Mouse (Mus musculus): ENCODE data around the gene Fate1.
A peak's percentile ranks its signal among the peaks of the same experiment; 100 is the strongest.

The Fate1 gene

DNA sequence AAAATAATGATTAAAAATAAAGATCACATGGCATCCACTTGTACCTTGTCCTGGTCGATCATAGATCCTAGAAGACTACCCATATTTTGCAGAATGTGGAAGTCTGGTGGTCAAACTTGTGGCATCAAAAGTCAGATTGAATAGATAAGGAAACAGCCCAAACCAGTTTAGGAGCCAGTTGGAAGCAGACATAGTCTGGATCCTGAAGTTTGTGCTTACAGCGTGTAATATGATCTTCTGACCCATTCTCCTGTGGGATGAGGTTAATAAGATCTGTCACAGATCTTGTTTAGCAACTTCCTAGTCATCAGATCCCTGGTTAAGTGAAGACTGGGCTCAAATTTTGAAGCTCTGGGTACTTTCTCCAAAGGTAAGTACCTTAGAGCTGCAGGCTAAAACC lies at the start of gene Fate1:
Fate1 (plus strand) TSS at position 301 of the 400 bp plus-strand sequence.
- DNase-seq (ENCODE audit: inconsistent age in 2 of 2, low spot score in 1 of 2): no peak

DNA sequence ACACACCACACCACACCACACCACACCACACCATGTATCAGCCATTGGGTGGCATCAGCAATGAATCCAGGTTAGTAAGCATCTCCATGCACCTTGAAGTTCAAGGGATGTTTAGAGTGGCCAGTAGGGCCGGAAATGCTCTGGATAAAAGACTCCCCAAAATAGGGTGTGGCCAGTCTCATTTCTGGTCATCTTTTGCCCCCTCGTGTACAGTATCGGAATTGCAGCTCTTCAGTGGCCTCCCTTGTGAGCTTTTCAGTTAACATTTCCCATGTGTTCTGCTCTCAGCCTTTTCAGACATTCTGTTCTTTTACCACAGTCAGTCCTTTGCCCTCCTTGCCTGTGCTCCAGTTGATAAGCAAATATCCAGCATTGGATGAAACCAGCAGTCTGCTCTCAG lies 26.2 kb upstream of the Fate1 start:
- peak; percentile 35 to 82 for DNase-seq (ENCODE audit: inconsistent age in 2 of 2, low spot score in 1 of 2)

- no peak for DNase-seq (ENCODE audit: inconsistent age in 2 of 2, low spot score in 1 of 2)
These were observed 14.4 kb upstream of the Fate1 start for GRCm38 (mm10) chrX:71958366-71958765.

GRCm38 (mm10) chrX:71962073-71963051 lies 10.4 kb upstream of the Fate1 start, which contains the start of gene Prrg3:
TSS of gene Prrg3 (plus strand) at chrX:71962624.
- peak; percentile 43 to 63 for DNase-seq (ENCODE audit: inconsistent age in 2 of 2, low spot score in 1 of 2)

DNA sequence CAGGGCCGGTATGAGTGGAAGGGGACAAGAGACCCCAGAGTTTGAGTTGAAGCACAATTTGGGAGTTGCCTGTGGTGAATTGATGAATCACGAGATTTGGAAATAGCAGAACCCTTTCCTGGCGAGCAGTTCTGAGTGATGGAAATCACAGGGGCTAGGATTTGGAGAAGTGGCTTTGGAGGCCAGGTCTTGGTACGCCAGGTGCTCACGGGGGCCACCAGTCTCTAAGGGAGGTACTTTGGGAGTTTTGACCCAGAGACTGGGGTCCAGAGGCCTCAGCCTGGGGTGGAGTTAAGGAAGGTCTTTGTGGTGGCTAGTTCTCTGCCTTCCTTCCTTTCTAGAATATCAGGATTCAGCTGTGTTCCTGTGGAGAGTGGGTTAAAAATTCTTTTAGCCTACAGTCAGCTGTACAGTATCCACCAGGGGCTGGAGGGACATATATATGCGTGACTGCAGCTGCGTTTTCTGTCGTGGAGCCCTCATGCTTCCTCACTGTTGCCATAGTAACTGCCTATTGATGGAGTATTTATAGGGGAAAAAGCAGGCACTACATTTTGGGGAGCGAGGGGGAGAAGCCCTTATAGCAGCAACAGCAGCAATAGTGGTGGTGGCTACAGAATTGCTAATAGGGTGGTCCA lies 9.4 kb upstream of the Fate1 start:
- no peak for DNase-seq (ENCODE audit: inconsistent age in 2 of 2, low spot score in 1 of 2)

DNA sequence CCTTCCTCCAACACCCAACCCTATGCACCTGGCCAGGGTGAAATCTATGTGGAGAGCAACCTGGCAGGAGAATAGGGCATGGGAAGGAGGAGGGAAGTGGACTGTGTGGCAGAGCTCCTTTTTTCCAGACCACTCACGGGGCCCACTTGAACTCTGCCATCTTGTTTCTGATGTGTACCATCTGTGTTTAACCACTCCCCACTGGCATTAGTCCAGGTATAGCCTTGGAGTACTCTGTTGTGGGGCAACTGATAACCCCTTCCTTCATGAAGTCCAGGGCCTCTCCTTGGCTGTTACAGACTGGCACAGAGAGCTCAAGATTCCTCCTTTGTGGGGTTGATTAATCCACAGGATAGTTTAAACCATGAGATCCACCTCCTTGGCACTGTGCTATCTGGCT lies 4.6 kb upstream of the Fate1 start:
- DNase-seq (ENCODE audit: inconsistent age in 2 of 2, low spot score in 1 of 2): no peak

DNA sequence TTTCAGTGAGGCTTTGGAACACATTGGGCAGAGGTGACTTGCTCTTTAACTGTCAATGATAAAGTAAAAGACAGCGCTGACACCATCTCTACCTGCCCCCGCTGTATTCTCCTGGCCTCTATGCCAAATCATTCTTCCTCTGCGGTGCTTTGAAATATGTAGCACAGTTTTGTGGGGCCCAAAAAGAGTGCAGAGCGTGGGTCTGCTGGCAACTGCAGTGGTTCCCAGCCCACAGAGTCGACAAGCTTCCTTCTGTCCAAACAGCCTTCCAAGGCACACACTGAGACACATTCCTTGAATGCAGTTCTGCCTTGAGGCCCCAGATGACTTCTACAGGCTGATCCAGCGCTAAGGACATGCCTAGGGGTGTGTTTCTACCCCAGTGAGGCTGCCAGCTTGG lies 4.0 kb upstream of the Fate1 start:
- no peak for DNase-seq (ENCODE audit: inconsistent age in 2 of 2, low spot score in 1 of 2)

DNA sequence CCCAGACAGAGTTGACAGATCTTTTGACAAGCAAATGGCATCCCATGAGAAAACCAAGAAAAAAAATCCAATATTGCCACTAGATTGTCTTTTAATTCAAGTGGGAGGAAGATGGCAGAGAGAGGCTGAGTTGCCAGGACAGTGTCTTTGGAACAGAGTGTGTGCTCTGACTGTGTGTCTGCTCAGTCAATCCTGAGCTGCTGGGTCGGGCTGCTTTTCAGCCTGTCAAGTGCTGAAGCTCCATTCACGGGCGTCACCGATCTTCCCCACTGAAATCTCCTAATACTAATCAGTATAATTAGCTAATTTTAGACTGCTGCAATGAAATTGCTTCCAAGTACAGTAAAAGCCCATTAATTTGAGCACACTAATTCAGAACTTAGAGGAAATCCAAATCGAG lies 1.5 kb upstream of the Fate1 start:
- no peak for DNase-seq (ENCODE audit: inconsistent age in 2 of 2, low spot score in 1 of 2)

GRCm38 (mm10) chrX:71977681-71978080 lies 4.9 kb downstream of the Fate1 start:
- DNase-seq (ENCODE audit: inconsistent age in 2 of 2, low spot score in 1 of 2): peak in 1 of 2 experiments; percentile 23

DNA sequence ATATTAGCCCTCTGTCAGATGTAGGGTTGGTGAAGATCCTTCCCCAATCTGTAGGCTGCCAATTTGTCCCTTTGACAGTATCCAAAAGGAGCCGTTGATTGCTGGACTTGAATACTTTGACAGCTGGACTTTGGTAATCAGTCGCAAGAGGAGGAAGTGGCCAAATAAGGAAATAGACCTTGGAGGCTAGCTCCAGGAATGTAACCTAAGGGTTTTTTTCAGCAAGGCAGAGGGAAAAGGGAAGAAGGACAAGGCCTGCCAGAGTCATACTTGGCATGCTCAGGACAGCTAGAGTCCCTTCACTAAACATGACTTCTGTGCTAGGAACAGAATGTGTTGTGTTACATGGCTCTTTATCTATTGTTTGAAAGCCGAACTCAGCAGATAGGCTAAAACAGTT lies 7.7 kb downstream of the Fate1 start:
- DNase-seq (ENCODE audit: inconsistent age in 2 of 2, low spot score in 1 of 2): peak; percentile 13 to 68

- peak; percentile 30 to 53 for DNase-seq (ENCODE audit: inconsistent age in 2 of 2, low spot score in 1 of 2)
These were observed 8.5 kb downstream of the Fate1 start for GRCm38 (mm10) chrX:71981322-71981721.

DNA sequence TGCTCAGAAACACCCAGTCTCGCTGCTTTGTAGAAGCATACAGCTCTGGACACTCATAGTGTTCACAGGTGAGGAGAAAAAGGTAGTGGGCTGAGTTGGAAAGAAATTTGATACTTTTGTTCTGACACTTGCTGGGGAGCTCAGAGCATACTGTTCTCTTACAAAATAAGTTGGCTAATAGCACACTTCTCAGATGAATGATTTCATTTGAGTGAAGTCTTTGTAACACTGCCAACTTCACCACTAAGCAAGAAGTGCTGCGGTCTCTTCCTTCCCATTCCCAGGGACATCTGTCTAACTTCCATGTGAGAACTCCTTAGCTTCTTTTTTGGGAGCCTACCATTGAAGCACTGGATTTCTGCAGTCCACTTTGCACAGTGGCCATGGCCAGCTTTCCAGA lies 10.4 kb downstream of the Fate1 start:
- no peak for DNase-seq (ENCODE audit: inconsistent age in 2 of 2, low spot score in 1 of 2)

DNA sequence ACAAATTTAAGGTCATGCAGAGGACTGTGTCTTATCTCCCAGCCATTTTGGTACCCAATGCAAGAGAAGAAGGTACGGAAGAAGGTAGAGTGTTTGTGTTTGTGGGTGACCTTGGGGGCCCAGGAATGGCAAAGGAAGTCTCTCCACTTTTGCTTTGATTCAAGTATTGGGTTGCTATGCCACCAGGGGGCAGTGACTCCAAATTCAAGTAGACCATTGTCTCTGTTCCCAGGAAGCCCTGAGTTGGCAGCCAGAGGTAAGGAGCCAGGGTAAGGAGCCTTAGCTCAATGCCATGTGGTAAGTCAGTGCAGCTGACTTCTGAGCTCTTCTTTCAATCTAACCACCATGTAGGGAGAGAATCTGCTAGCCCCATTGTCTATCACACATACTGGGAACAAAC lies 11.0 kb downstream of the Fate1 start:
- DNase-seq (ENCODE audit: inconsistent age in 2 of 2, low spot score in 1 of 2): peak in 1 of 2 experiments; percentile 58

DNA sequence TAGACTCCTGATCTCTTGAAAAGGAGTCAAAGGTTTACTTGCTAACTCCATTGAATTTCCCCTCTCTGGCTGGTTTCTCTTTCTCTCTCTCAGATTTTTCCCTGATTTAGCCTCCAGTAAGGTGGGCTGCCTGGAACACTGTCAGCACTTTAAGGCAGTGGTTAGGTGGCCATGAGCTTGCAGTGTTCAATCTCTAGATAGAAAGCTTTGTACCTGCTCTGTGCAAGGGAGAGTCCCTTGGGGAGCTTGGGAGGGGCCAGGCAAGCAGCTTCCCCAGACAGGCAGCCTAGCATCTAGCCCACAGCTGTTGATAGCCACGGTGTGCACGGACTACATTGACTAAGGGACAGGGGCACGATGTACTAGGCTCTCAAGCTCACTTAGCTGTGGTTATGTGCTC lies 18.8 kb downstream of the Fate1 start, which contains the start of gene Cnga2:
Cnga2 (plus strand) TSS at position 301 of the 400 bp plus-strand sequence.
- DNase-seq (ENCODE audit: inconsistent age in 2 of 2, low spot score in 1 of 2): no peak

- no peak for DNase-seq (ENCODE audit: inconsistent age in 2 of 2, low spot score in 1 of 2)
These were observed 23.2 kb downstream of the Fate1 start for GRCm38 (mm10) chrX:71995972-71996371.

DNA sequence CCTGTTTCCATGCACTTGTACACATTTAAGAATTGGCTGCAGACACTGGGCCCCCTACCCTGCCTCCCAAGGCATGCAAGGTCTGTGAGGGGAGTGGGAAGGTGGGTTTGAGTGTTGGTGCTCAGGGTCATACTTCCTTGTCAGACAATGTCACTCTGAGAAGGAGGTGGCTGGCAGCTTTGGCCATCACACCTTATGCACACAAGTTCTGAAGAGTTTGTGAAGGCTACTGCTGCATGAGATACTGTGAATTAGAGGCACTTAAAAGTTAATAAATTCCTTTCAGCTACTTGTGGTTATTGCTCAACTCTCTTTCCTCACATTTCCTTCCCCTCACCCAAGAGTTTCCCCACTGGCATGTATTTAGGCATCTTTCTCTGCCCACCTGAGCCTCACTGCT lies 37.1 kb downstream of the Fate1 start:
- DNase-seq (ENCODE audit: inconsistent age in 2 of 2, low spot score in 1 of 2): no peak

- peak; percentile 3 to 24 for DNase-seq (ENCODE audit: inconsistent age in 2 of 2, low spot score in 1 of 2)
These were observed 39.5 kb downstream of the Fate1 start for GRCm38 (mm10) chrX:72012236-72012635.

GRCm38 (mm10) chrX:72012804-72013203 lies 40.0 kb downstream of the Fate1 start:
- DNase-seq (ENCODE audit: inconsistent age in 2 of 2, low spot score in 1 of 2): peak; percentile 8 to 69

DNA sequence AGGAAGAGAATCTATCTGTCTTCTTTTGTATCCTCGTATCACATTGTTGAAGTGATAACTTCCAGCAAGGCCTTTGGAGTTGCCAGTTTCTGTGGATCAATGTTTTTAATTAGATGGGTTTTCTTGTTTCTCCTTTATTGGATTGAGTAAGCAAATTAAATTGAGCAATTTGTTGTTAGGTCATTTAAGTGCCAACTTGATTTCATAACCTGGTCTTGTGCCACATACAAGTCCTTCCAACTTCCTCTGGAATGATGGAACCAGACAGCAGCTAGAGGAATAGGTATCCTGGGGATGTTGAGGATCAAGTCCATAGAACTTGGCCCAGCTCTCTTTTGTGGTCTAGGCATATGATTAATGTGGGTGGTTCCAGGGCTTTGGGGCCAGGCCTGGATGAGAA lies 49.5 kb downstream of the Fate1 start:
- DNase-seq (ENCODE audit: inconsistent age in 2 of 2, low spot score in 1 of 2): peak in 1 of 2 experiments; percentile 26

- peak; percentile 28 for DNase-seq (ENCODE audit: inconsistent age in 2 of 2, low spot score in 1 of 2)
These were observed 50.1 kb downstream of the Fate1 start for GRCm38 (mm10) chrX:72022750-72023398.

DNA sequence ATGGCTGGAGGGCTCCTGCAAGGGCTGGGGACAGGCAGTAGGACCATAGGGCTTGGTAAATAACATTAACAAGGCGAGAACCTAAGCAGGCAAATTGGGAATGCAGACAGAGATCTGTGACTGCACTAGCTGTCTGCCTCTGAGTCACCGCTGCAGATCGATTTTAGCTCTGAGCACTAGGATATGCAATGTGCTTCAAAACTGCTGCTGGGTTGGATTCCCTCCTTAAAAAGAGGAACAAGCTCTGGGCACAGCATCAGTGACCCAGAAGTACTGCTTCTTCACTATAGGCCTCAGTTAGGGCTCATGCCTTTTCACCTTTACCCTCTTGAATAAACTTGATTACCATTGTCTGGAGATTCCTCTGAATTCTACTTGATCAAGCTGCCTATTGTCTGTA lies 50.8 kb downstream of the Fate1 start:
- no peak for DNase-seq (ENCODE audit: inconsistent age in 2 of 2, low spot score in 1 of 2)

Data from adrenal gland, adult (tissue).